Mouse (Mus musculus): ENCODE measurements around the gene Tctex1d2. TPM values are rescaled to one million over a fixed set of nuclear protein-coding genes. Genes with fewer than 3 reads are reported as not detected.
A peak's percentile ranks its signal among the peaks of the same experiment; 100 is the strongest.

The Tctex1d2 gene
- total RNA-seq (2021): 5.3 and 7.7 TPM in 2 replicates
- long read RNA-seq, partial matches to known transcripts: 0 of 4 reads
- long read RNA-seq, other reads (novel, unspliced or antisense): 2 of 4 reads

GRCm38 (mm10) chr16:32419517-32420483 is at the start of gene Tctex1d2:
Gene Tctex1d2, plus strand, starts transcription at chr16:32419702.
- DNase-seq: peak; percentile 95

- peak; percentile 45 for DNase-seq
Observed at GRCm38 (mm10) chr16:32371351-32371750, 48.2 kb upstream of the Tctex1d2 start.

- no peak for DNase-seq
Observed at GRCm38 (mm10) chr16:32379575-32379974, 39.9 kb upstream of the Tctex1d2 start.

GRCm38 (mm10) chr16:32382901-32383300 is 36.6 kb upstream of the Tctex1d2 start:
- no peak for DNase-seq

- no peak for DNase-seq
Observed at GRCm38 (mm10) chr16:32384885-32385284, 34.6 kb upstream of the Tctex1d2 start.

- DNase-seq: no peak
Observed at GRCm38 (mm10) chr16:32386826-32387225, 32.7 kb upstream of the Tctex1d2 start.

- no peak for DNase-seq
Observed at GRCm38 (mm10) chr16:32389049-32389448, 30.5 kb upstream of the Tctex1d2 start.

- DNase-seq: no peak
Observed at GRCm38 (mm10) chr16:32389841-32390240, 29.7 kb upstream of the Tctex1d2 start.

- DNase-seq: no peak
Observed at GRCm38 (mm10) chr16:32390882-32391281, 28.6 kb upstream of the Tctex1d2 start.

- no peak for DNase-seq
Observed at GRCm38 (mm10) chr16:32395679-32396540, 23.6 kb upstream of the Tctex1d2 start.

GRCm38 (mm10) chr16:32396541-32396835 is 23.0 kb upstream of the Tctex1d2 start:
- DNase-seq: no peak

- no peak for DNase-seq
Observed at GRCm38 (mm10) chr16:32398206-32398605, 21.3 kb upstream of the Tctex1d2 start.

- no peak for DNase-seq
Observed at GRCm38 (mm10) chr16:32400267-32400666, 19.2 kb upstream of the Tctex1d2 start, which contains the start of gene Tm4sf19. Gene Tm4sf19, plus strand, starts transcription at chr16:32400506.

- no peak for DNase-seq
Observed at GRCm38 (mm10) chr16:32401335-32401965, 18.1 kb upstream of the Tctex1d2 start.

- no peak for DNase-seq
Observed at GRCm38 (mm10) chr16:32402818-32403217, 16.7 kb upstream of the Tctex1d2 start.

- DNase-seq: no peak
Observed at GRCm38 (mm10) chr16:32405716-32406115, 13.8 kb upstream of the Tctex1d2 start.

GRCm38 (mm10) chr16:32406671-32407070 is 12.8 kb upstream of the Tctex1d2 start:
- no peak for DNase-seq

- DNase-seq: no peak
Observed at GRCm38 (mm10) chr16:32407730-32408129, 11.8 kb upstream of the Tctex1d2 start.

- DNase-seq: no peak
Observed at GRCm38 (mm10) chr16:32417457-32417856, 2.0 kb upstream of the Tctex1d2 start.

GRCm38 (mm10) chr16:32427506-32427905 is 8.0 kb downstream of the Tctex1d2 start:
- DNase-seq: no peak

GRCm38 (mm10) chr16:32430474-32431046 is 11.1 kb downstream of the Tctex1d2 start, which contains the start of gene Pcyt1a:
Gene Pcyt1a, plus strand, starts transcription at chr16:32430921.
- DNase-seq: peak; percentile 87
